20 mouse cellular contexts compared by ENCODE assay signal in the genomic region with DNA sequence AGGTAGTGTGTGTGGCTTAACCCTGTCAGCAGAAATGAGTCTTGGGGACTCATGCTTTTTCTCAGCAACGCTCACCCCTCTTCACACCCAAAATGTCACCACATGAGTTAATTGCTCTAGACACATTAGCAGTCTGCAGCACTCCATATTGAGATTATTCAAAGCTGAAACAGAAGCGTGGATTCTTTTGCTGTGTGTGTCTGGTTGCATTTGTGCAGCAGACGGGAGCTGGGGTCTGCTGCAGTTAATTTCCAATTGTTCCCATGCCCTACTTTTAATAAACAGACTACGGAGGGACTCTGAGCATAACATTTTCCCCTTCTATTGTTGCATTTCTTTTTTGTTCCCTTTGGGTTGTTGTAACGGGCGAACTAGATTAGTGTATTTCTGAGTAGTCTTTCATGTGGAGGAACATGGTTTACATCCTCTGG. TPM values are rescaled to one million over a fixed set of nuclear protein-coding genes. Genes with fewer than 3 reads are reported as not detected.
DNase-seq lines count a peak whose midpoint lies in the region; ATAC-seq lines count a peak whose summit lies in the region.
"Had no signal": no experiment of that assay in that cellular context is flagged by ENCODE, and none has a peak within 500 bp of the region (broad histone marks: within the 10 kb centered on the region; RNA-seq: fewer than 3 reads in every experiment).

No protein-coding gene starts in this region.

- intact Hi-C loops in heart, postnatal 25 days (cut with DNase I): no loop called here

- H3K4me2 ChIP-seq in forebrain, embryonic 12.5 days: no peak overlapping the region
- H3K4me2 ChIP-seq in limb, embryonic 12.5 days: no peak overlapping the region
- no peak overlapping the region for H3K4me2 ChIP-seq in forebrain, embryonic 15.5 days (replicated peaks)
- no peak overlapping the region for H3K4me2 ChIP-seq in neural tube, embryonic 14.5 days (ENCODE audit: low read depth, low read length)
- H3K4me2 ChIP-seq: heart, embryonic 12.5 days had no signal

- no peak overlapping the region for H3K9ac ChIP-seq in forebrain, embryonic 12.5 days
- no peak overlapping the region for H3K9ac ChIP-seq in limb, embryonic 12.5 days (replicated peaks)
- H3K9ac ChIP-seq in forebrain, embryonic 15.5 days (replicated peaks): no peak overlapping the region
- no peak overlapping the region for H3K9ac ChIP-seq in neural tube, embryonic 14.5 days (replicated peaks; ENCODE audit: low read depth, low read length)
- H3K9ac ChIP-seq: heart, embryonic 12.5 days had no signal

- H3K27me3 ChIP-seq in forebrain, embryonic 12.5 days: no peaks in the 10 kb centered on the region
- no peaks in the 10 kb centered on the region for H3K27me3 ChIP-seq in forebrain, embryonic 10.5 days (ENCODE audit: poor library complexity, severe bottlenecking)
- no peaks in the 10 kb centered on the region for H3K27me3 ChIP-seq in limb, embryonic 12.5 days
- no peaks in the 10 kb centered on the region for H3K27me3 ChIP-seq in limb, embryonic 10.5 days (ENCODE audit: low read depth, poor library complexity, severe bottlenecking)
- no peaks in the 10 kb centered on the region for H3K27me3 ChIP-seq in forebrain, embryonic 15.5 days
- H3K27me3 ChIP-seq in neural tube, embryonic 14.5 days (ENCODE audit: control insufficient read depth, insufficient read depth, low read length): no peaks in the 10 kb centered on the region
- H3K27me3 ChIP-seq: heart, embryonic 12.5 days had no signal

- no peaks in the 10 kb centered on the region for H3K9me3 ChIP-seq in forebrain, embryonic 12.5 days
- no peaks in the 10 kb centered on the region for H3K9me3 ChIP-seq in forebrain, embryonic 10.5 days
- no peaks in the 10 kb centered on the region for H3K9me3 ChIP-seq in limb, embryonic 12.5 days
- no peaks in the 10 kb centered on the region for H3K9me3 ChIP-seq in limb, embryonic 10.5 days (replicated peaks)
- H3K9me3 ChIP-seq in forebrain, embryonic 15.5 days: no peaks in the 10 kb centered on the region
- H3K9me3 ChIP-seq in neural tube, embryonic 14.5 days (ENCODE audit: control insufficient read depth, low read length): no peaks in the 10 kb centered on the region

- H3K4me3 ChIP-seq in forebrain, embryonic 12.5 days (replicated peaks): no peak overlapping the region
- H3K4me3 ChIP-seq in forebrain, embryonic 10.5 days: no peak overlapping the region
- no peak overlapping the region for H3K4me3 ChIP-seq in limb, embryonic 12.5 days (replicated peaks)
- H3K4me3 ChIP-seq in limb, embryonic 10.5 days: no peak overlapping the region
- H3K4me3 ChIP-seq in forebrain, embryonic 15.5 days: no peak overlapping the region
- H3K4me3 ChIP-seq in neural tube, embryonic 14.5 days (ENCODE audit: low read depth, low read length): no peak overlapping the region
- H3K4me3 ChIP-seq: heart, embryonic 12.5 days had no signal

- 0 out of 2 replicates have a peak overlapping the region, but pooled peaks have one; percentile 2 for H3K27ac ChIP-seq in forebrain, embryonic 12.5 days
- no peak overlapping the region for H3K27ac ChIP-seq in forebrain, embryonic 10.5 days
- H3K27ac ChIP-seq in limb, embryonic 12.5 days: 0 out of 2 replicates have a peak overlapping the region, but pooled peaks have one; percentile 17
- H3K27ac ChIP-seq in limb, embryonic 10.5 days: no peak overlapping the region
- H3K27ac ChIP-seq in forebrain, embryonic 15.5 days (replicated peaks): peak overlapping the region; percentile 7
- peak overlapping the region; percentile 40; the same call in 1 of the 2 replicates for H3K27ac ChIP-seq in neural tube, embryonic 14.5 days (ENCODE audit: low read depth, low read length)
- H3K27ac ChIP-seq: macrophage had no signal

- no peak for ATAC-seq in forebrain, embryonic 12.5 days (ENCODE audit: low FRiP score)
- no peak for ATAC-seq in limb, embryonic 12.5 days (ENCODE audit: insufficient number of reproducible peaks, insufficient read depth, low FRiP score, low TSS enrichment, low read depth)
- peak; percentile 60 for ATAC-seq in forebrain, embryonic 15.5 days (replicated peaks)
- ATAC-seq in neural tube, embryonic 14.5 days (ENCODE audit: low read depth): no peak
- ATAC-seq: intestine, embryonic 16.5 days had no signal

- 41% methylated on average over 6 of the region's 6 CpGs for WGBS in forebrain, embryonic 12.5 days
- WGBS in forebrain, embryonic 10.5 days: 76% methylated on average over 6 of the region's 6 CpGs
- 76% methylated on average over 6 of the region's 6 CpGs for WGBS in limb, embryonic 12.5 days
- WGBS in limb, embryonic 10.5 days: 84% methylated on average over 6 of the region's 6 CpGs
- WGBS in forebrain, embryonic 15.5 days: 15% methylated on average over 6 of the region's 6 CpGs
- WGBS in neural tube, embryonic 14.5 days: 47% methylated on average over 6 of the region's 6 CpGs

- H3K4me1 ChIP-seq in forebrain, embryonic 12.5 days: peaks cover 20% of the 10 kb centered on the region
- H3K4me1 ChIP-seq in forebrain, embryonic 10.5 days: peaks cover 22% of the 10 kb centered on the region
- H3K4me1 ChIP-seq in limb, embryonic 12.5 days (replicated peaks): peaks cover 20% of the 10 kb centered on the region
- H3K4me1 ChIP-seq in limb, embryonic 10.5 days: peaks cover 18% of the 10 kb centered on the region
- peaks cover 36% of the 10 kb centered on the region for H3K4me1 ChIP-seq in forebrain, embryonic 15.5 days
- H3K4me1 ChIP-seq in neural tube, embryonic 14.5 days (ENCODE audit: control insufficient read depth, insufficient read depth, low read length): peaks cover 23% of the 10 kb centered on the region

- no peaks in the 10 kb centered on the region for H3K36me3 ChIP-seq in forebrain, embryonic 12.5 days (replicated peaks)
- H3K36me3 ChIP-seq in forebrain, embryonic 10.5 days (replicated peaks): no peaks in the 10 kb centered on the region
- no peaks in the 10 kb centered on the region for H3K36me3 ChIP-seq in limb, embryonic 12.5 days
- no peaks in the 10 kb centered on the region for H3K36me3 ChIP-seq in limb, embryonic 10.5 days
- H3K36me3 ChIP-seq in forebrain, embryonic 15.5 days: no peaks in the 10 kb centered on the region
- no peaks in the 10 kb centered on the region for H3K36me3 ChIP-seq in neural tube, embryonic 14.5 days (ENCODE audit: control insufficient read depth, insufficient read depth, low read length)
- H3K36me3 ChIP-seq: heart, embryonic 12.5 days had no signal

- DNase-seq in forebrain, embryonic 10.5 days (ENCODE audit: extremely low spot score, low spot score): no peak
- no peak for DNase-seq in limb, embryonic 10.5 days (ENCODE audit: low spot score)
- no peak for DNase-seq in heart, postnatal 25 days (ENCODE audit: low spot score)
- no peak for DNase-seq in heart, adult 11 months
- DNase-seq: adrenal gland, adult 2 months; cerebellum, adult 11-12 months; cerebellum, postnatal 36 days; heart, postnatal 36 days; kidney, postnatal 25 days; lung, adult 2 months; right cerebral cortex, adult 18-20 months; spleen, adult 18-20 months; thymus, adult 18-20 months had no signal

RNA-seq across cellular contexts. Expression of a gene that starts 32.8 kb away (rescaled TPM):
- polyA plus RNA-seq in forebrain, embryonic 12.5 days (2016; fragmentation: Nextera tagmentation; extraction: Ambion mirVana): 4.0 and 5.1 TPM in 2 replicates
- 2.7 and 3.7 TPM in 2 replicates for polyA plus RNA-seq in forebrain, embryonic 10.5 days (2016; fragmentation: Nextera tagmentation; extraction: Ambion mirVana)
- polyA plus RNA-seq in limb, embryonic 12.5 days (2016; fragmentation: Nextera tagmentation; extraction: Ambion mirVana): 4.3 and 5.6 TPM in 2 replicates
- 2.9 and 4.4 TPM in 2 replicates for polyA plus RNA-seq in limb, embryonic 10.5 days (2016; fragmentation: Nextera tagmentation; extraction: Ambion mirVana)
- 10.0 and 10.7 TPM in 2 replicates for polyA plus RNA-seq in forebrain, embryonic 15.5 days (2015; fragmentation: Nextera tagmentation; extraction: Ambion mirVana)
- 35.4 and 41.5 TPM in 2 replicates for polyA plus RNA-seq in neural tube, embryonic 14.5 days (2014; fragmentation: Nextera tagmentation; extraction: Ambion mirVana)
- 1 to 10 TPM; 6.8 to 7.3 TPM for total RNA-seq in heart, postnatal 25 days (2021)

Comparison
In these comparisons a context has a peak if more than half of its experiments do, and no peak if none do; other contexts are left out.
1. H3K27ac ChIP-seq: peak in forebrain, embryonic 12.5 days (single experiment), limb, embryonic 12.5 days (single experiment), forebrain, embryonic 15.5 days (single experiment) and neural tube, embryonic 14.5 days (single experiment); none in forebrain, embryonic 10.5 days (single experiment) and limb, embryonic 10.5 days (single experiment).